Mouse (Mus musculus): ENCODE measurements around the gene Olfr1392.
A peak's percentile ranks its signal among the peaks of the same experiment; 100 is the strongest.
"Not testable (repeated sequence)": the region's sequence is repeated elsewhere in the genome, so short reads cannot be mapped to it uniquely, and the experiment has no call there.

The Olfr1392 gene

DNA sequence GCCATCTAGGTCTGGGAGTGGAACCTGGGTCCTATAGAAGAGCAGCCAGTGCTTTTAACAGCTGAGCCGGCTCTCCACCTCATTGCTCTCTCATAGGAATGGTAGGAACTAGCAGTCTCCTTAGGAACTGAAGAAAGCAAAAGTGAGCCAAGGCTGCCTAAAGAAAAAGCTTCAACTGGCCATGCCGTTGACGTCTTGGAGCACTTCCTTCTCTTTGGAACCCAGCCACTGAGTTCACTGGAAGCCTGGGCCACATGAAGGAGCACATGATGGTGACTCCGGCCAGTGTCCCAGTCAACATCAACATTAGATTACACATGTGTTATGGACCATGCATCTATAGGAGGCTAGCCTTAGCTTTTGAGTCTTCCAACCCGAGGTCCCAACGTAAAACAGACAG lies 32.0 kb upstream of the Olfr1392 start:
- no peak for DNase-seq

DNA sequence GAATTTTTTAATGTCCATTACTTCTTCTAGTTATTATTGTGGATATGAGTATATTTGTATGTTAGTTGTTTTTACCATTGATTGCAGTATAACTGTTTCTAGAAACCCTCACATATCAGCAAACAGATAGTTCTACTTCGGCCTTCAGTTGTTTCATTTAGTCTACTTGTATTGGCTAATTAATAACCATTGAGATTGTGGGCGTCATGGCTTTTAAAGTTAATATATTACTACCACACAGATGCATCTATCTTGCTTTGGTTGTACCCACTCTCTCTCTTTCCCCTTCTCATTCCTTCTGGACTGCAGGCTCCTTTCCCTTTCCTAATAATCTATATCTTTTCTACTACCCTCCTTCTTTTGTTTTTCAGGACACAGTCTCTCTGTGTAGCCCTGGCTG lies 25.8 kb upstream of the Olfr1392 start:
- DNase-seq, result no peak

DNA sequence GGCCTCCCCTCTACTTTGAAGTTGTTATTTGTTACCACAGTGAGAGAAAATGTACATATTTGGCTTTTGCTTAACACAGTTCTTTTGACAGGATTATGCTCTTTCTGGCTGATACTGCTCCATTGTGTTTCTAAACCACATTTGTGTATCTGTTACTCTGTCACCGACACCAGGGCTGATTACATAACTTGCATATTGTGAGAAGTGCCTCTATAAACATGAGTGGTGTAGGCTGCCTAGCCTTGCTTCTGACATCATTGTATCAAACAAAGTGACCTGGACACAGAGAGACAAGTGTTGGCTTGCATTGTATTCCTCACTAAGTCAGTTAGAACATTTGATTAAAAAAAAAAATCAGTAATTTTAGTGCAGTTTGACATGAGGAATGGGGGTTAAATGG lies 25.3 kb upstream of the Olfr1392 start:
- DNase-seq, result no peak

DNA sequence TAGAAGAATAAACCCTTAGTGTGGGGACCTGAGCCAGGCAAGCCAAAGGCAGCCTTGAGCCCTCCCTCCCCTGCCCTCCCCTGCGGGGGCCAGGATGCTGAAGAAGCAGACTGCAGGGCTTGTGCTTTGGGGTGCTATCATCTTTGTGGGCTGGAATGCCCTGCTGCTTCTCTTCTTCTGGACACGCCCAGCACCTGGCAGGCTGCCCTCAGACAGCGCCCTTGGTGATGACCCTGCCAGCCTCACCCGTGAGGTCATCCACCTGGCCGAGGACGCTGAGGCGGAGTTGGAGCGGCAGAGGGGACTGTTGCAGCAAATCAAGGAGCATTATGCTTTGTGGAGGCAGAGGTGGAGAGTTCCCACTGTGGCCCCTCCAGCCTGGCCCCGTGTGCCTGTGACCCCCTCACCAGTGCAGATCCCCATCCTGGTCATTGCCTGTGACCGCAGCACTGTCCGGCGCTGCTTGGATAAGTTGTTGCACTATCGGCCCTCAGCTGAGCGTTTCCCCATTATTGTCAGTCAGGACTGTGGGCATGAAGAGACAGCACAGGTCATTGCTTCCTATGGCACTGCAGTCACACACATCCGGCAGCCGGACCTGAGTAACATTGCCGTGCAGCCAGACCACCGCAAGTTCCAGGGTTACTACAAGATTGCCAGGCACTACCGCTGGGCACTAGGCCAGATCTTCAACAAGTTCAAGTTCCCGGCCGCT lies 24.3 kb upstream of the Olfr1392 start:
- DNase-seq, result no peak

DNA sequence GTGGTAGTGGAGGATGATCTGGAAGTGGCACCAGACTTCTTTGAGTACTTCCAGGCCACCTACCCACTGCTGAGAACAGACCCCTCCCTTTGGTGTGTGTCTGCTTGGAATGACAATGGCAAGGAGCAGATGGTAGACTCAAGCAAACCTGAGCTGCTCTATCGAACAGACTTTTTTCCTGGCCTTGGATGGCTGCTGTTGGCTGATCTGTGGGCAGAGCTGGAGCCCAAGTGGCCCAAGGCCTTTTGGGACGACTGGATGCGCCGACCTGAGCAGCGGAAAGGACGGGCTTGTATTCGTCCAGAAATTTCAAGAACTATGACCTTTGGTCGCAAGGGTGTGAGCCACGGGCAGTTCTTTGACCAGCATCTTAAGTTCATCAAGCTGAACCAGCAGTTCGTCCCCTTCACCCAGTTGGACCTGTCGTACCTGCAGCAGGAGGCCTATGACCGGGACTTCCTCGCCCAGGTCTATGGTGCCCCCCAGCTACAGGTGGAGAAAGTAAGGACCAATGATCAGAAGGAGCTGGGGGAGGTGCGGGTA lies 23.7 kb upstream of the Olfr1392 start:
- DNase-seq, result no peak

DNA sequence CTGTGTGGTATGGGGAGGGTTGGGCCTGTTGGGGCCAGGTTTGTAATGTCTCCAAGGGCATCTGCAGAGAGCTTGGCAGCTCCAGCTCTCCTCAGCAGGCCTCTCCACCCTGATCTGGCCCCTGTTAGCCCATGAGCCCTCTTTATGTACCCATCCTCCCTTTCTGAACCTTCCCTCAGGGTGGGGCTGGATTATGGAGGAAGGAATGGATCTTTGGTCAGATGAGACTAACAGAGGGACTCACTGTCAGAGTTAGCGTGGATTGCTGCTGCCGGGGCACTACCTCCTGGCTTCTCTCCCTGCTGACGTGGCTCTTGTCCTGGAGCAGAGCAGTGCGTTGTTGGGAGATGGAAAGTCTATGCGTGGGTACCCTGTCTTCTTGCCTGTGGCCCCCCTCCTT lies 22.8 kb upstream of the Olfr1392 start:
- no peak for DNase-seq

DNA sequence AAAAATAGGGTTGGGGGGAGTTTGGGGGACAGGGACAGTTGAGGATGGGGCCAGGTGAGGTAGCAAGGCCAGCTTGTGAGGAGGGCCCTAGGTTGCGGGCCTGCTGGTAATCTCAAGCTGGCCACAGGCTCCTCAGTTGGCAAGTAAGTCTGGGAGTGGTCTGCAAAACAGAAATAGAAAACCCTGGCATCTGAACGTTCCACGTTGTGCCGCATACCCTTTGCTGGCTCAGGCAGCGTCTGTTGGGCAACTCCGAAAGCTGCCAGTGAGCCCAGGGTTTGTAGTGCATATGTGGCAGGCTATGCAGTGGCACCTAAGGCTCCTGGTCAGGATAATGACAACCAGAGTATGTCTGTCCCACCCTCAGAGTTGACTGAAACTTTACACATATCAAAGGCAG lies 21.9 kb upstream of the Olfr1392 start:
- no peak for DNase-seq

DNA sequence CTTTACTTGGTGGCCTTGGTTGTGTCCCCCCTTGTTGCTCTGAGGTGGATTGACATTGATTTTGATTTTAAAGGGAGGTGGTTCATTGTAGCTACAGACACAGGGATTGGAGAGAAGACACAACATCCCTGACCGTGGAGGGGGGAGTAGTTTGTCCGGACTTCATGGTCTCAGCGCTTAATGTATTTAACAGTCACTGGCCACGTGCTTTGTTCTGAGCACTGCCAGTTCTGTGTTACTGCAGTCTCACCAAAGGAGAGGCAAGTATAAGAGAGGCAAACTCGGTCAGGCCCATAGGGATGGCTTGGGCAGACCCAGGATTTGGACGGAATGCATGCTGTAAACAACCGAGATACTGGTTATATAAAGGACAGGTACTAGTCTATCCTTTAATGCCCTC lies 21.0 kb upstream of the Olfr1392 start:
- no peak for DNase-seq

DNA sequence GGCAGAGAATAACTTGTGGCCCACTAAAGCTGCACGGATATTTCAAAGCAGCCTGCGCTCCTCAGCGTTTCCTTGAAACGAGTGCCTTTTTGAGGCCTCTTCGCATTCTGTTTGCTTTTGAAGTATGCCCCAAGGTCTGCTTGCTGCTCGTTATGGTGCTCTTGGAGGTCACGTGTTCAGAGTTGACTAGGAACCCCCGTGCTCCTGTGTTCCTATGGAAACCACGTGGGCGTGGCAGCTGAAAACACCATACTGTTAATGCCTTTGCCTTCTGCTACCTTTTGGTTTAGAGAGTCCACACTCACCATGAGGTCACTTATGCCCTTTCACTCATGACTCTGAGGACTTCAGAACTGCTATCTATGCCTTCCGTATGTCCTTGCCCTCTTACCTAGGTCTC lies 20.5 kb upstream of the Olfr1392 start:
- DNase-seq, result no peak

DNA sequence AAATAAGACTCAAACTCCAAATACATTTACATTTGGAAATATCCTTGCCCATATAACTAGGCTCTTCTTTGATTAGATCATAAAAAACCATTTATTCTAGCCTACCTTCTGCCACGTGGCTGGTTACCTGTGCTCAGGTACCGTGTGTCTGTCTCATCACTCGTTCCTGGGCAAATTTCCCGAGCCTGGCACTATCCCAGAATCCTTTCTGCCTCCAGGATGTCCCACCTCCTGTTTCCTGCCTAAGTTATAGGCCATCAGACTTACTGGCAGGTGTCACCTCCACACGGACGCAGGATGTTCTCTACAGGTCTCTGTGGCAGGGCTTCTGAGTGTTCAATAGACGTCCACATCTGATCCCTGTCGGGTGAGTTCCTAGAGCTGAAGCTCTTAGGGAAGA lies 20.0 kb upstream of the Olfr1392 start:
- DNase-seq, result no peak

DNA sequence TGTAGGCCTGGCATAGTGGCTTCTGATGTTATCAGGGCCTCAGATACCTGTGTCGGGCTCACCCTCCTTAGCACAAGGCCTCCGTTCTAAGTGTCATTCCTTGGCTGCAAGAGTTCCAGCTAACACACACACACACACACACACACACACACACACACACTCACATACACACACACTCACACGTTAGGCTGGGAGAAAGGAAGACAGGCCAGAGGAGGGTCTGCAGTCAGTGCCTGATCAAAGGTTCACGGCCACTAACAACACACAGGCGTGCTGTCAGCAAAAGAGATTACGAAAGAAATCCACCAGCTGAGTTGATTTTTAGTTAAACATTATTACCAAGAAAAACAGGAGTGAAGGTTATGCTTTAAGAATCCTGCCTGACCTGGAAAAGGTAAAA lies 18.4 kb upstream of the Olfr1392 start:
- DNase-seq, result no peak

DNA sequence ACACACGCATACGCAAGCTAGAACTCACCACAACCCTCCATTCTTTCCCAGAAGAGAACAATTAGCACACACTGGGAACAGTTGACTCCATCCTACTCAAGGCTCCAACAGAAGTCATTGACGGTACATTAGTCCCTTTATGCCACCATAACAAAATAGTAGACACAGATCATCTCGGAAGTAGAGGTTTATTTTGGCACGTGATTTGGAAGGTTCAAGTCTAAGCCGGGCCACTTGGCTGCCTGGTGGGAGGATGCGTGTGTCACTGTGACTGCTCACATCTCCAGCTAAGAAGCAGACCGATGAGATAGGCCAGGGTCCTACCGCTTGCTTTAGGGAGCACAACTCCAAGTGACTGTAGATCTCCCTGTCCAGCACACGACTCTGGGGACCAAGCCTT lies 17.8 kb upstream of the Olfr1392 start:
- DNase-seq, result no peak

DNA sequence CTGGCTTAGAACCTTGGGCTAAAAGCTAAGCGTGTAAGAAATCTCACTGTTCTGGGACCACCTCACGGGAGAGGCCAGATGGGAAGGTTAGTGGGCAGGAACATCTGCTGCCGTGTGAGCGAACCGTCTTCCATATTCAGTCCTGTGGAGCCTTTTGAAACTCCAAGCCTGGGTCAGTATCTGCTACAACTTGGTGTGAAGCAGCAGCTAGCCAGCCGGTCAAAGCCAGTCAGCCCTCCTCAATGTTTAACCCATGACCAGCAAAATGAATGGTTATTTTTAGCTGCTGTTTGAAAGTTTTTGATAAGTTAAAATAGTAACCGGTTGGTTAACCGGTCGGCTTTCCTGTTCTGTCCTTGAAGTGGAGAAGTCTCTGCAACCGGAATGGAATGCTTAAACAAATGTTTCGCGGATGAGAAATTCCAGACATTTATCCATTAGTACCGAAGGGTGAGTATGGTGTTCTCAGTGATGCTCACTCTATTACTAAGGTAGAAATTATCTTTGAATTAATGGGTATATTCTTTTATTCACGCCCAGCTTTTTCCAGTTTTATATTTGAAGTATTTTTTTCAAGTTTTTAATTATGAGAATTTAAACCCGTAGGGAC lies 17.0 kb upstream of the Olfr1392 start:
- no peak for DNase-seq

DNA sequence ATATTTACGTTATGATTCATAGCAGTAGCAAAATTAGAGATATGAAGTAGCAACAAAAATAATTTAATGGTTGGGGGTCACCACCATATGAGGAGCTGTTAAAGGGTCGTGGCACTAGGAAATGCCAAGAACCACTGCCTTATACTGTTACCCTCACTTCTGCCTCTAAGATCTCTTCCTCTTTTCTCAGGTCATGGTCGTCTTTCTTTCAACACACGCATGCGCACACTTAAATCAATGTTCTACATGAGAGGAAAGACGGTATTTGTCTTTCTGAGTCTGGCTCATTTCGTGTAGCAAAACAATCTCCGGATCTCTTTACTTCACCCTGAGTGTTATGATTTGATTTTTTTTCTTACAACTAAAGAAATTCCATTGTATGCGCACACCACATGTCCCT lies 15.3 kb upstream of the Olfr1392 start:
- DNase-seq, result no peak

DNA sequence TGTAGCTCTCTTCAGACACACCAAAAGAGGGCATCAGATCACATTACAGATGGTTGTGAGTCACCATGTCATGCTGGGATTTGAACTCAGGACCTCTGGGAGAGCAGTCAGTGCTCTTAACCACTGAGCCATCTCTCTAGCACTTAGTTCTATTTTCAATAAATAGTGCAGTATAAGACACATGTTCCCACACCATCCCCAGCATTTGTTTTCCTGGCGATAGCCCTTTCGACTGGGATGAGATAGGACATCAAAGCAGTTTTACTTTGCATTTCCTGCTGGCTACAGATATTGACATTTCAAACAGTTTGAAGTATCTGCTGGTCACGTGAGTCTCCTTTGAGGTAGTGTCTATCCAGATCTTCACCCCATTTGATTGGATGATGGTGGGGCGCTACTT lies 14.7 kb upstream of the Olfr1392 start:
- DNase-seq, result no peak

DNA sequence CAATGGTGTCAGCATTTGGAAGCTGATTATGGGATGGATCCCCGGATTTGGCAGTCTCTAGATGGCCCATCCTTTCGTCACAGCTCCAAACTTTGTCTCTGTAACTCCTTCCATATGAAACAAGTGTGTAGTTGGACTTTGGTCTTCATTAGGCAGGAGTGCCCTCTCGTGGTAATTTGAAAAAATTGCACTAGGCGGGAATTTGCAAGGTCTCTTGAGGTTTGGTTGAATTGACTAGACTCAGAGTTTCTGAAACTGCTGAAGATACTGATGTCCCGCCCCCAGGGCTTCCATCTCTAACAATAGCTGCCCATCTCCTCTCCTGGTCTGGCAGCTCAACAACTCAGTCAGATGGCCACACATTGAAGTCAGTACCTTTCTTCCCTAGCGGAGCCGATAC lies 13.7 kb upstream of the Olfr1392 start:
- peak; percentile 14 for DNase-seq

DNA sequence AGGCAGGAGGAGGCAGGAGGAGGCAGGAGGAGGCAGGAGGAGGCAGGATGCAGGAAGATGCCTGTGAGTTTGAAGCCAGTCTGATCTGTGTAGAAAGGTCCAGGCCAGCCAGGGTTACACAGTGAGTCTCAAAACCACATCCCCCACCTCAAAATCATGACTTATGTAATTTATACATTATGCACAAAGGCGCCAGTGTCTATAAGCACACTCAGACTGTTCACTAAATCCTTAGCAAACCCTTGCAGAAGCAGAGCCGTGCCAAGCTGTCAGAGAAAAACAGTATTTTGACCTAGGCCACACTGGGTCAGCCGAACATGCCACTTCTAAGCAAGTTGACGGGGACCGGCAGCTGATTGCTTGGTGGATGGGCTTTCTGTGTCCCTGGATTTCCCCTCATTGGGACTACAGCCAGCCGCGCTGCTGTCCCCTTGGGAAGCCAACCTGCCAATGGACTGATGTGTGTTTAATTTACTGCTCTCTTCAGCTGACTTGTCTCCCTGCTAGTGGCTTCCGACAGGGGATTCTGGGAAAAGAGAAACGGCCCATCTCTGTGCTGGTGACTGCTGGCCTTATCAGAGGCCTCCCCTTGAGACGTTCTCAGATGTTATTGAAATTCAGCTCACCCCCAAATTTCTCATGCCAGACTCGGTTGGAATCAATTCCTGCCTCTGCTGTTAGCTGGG lies 11.1 kb upstream of the Olfr1392 start:
- no peak for DNase-seq

DNA sequence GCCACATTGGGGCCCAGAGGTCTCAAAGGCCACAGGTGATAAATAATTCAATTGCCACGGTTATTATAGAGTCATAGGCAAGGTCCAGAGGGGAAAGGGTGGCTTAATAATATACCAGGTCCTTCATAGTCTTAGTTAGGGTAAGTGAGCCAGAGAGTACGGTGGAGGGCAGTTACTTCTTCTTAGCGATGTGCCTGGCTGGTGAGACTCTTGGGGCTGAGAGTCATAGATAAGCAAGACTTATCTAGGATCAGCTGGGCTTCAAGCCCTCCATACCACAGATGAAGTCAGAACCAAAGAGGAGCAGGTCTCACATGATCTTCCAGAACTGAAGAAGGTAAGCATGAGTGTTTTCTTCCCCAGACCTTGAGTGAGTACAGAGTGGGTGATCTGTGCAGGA lies 6.9 kb upstream of the Olfr1392 start, which contains the start of gene Olfr1393:
Gene Olfr1393 (plus strand): TSS at position 83 of the 400 bp plus-strand sequence.
- DNase-seq, result no peak

DNA sequence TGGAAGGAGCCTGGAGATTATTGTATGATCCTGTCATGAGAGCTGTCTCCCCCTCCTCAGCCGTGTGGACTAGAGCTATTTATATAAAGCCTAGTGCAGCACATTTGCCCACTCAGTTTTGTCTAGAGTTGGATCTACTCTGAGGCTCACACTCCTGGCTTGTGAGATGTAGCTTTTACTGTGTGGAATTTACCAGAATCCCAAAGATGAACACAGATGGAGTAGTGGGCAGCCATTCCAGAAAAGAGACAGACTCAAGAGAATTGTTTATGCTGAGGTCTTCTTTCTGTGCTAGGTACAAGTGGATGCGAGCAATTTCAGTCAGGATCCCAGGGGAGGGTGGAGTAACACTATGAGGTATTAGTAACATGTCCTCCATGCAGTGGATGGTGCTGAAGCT lies 2.2 kb downstream of the Olfr1392 start:
- DNase-seq, result no peak

DNA sequence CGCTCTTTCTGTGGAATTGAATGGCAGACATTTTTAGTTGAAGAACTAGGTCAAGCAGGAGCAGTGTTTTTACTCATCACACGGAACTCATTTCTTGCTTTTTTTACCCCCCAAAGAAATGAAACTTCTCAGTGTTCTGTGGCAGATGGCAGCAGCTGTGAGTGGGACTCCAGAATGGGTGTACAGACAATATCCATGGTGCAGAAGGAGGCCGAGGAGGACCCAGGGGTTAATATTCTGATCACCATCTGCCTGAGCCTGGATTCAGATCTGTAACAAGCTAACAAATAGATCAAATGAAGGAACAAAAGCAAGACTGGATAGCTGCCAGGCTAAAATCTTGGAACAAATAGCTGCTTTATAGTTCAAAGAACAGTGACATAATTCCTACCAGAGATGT lies 7.7 kb downstream of the Olfr1392 start:
- DNase-seq, result no peak

DNA sequence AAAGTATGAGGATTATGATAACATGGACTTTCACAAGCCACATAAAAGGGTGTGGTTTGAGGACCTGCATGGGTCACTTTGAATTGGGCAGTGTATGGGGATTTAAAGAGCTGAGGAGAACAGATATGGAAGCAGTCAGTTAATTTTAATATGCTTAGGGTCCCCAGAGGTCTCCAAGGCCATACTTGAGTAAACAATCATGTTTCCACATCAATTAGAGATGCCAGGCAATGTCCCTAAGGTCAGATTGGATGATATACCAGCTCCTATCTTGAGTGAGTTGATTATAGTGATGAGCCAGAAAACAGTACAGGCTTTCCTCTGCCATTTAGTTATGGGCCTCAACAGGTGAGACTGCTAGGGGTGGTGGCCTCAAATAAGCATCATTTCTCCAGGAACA lies 19.4 kb downstream of the Olfr1392 start, which contains the start of gene Olfr10:
Gene Olfr10 (plus strand): TSS at position 301 of the 400 bp plus-strand sequence.
- no peak for DNase-seq

DNA sequence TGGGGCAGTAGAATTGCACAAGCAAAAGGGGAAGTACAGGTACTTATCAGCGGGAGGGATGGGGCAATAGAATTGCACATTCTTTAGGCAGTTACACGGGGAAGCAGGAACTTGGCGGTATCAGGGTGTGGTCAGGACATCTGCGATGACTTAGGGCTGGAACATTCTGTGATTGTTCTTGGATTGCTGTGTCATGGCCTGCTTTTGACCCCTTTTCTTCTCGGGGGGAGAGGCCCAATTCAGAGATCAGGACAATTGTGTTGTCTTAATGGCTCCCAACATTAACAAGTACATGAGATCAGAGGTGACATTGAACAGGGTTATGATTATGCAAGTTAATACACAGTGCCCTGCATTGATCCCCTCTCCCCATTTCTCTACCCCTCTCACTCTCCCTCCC lies 23.5 kb downstream of the Olfr1392 start:
- not testable (repeated sequence) for DNase-seq

DNA sequence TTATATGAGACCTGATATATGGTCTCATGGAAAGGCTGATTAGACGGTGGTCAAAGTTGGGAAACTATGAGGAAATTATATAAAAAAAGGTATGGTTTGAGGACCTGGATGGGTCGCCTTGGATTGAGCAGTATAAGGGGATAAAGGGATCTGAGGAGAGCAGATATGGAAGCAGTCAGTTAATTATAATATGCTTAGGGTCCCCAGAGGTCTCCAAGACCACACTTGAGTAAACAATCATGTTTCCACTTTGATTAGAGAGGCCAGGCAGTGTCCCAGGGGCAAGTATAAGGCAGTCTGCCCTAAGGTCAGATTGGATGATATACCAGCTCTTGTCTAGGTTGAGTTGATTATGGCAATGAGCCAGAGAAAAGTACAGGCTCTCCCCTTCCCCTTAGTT lies 37.4 kb downstream of the Olfr1392 start, which contains the start of gene Olfr1391:
Gene Olfr1391 (plus strand): TSS at position 301 of the 400 bp plus-strand sequence.
- DNase-seq, result no peak

DNA sequence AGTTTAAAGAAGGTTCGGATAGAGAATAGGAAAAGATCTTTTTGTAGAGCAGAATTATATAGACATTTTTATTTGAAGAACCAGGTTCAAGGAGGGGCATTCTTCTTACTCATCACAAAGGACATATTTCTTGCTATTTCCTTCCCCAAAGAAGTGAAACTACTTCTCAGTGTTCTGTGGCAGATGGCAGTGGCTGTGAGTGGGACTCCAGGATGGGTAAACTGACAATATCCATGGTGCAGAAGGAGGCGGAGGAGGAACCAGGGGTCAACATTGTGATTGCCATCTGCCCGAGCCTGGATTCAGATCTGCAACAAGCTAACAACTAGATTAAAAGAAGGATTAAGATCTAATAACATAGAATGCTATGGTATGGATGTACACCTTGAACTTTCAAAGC lies 41.6 kb downstream of the Olfr1392 start:
- DNase-seq, result no peak
